Mouse (Mus musculus): ENCODE results near the gene Klhl25. TPM values are rescaled to one million over a fixed set of nuclear protein-coding genes. Genes with fewer than 3 reads are reported as not detected.
"Not testable (repeated sequence)": the region's sequence is repeated elsewhere in the genome, so short reads cannot be mapped to it uniquely, and the experiment has no call there.

Klhl25 gene
- polyA plus RNA-seq, 1 experiment = 7.6 TPM

DNA sequence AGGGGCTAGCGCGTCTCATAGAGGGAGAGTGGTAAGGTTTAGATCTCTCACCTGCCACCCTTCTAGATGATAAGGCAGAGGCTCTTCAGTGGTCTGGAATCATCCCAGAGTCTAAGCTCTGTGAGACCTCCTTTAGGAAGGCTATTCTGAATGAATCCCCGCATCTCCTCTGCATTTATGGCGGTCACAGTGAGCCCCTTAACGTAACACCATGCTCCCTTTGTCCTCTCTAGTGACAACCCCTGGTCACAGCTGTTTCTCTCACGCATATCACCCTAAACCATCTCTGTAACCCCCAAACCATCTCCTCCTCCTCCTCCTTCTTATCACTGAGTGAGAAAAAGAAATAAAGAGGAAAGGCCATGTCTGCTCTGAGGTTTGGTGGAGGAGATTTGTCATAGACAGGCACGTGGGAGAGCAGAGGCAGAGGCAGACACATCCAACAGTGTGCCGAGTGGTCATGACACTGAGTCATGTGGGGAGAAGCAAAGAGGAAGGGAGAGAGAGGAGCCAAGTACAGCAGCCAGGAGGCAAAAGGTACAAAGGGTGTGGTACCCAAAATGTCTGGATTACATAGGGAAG lies 25.9 kb upstream of the Klhl25 start:
- Histone ChIP-seq H3K4me1 (ENCODE audit: control insufficient read depth, insufficient read depth, low read length) (no peaks in the 10 kb centered on the region), H3K4me3 (ENCODE audit: insufficient read depth, low read length) (no peak overlapping the region), H3K27ac (ENCODE audit: insufficient read depth, low read length) (no peak overlapping the region)
- TF ChIP-seq CTCF (IDR thresholded peaks at IDR 0.05; ENCODE audit: borderline replicate concordance, insufficient read depth, low read length) (no peak), POLR2A (IDR thresholded peaks at IDR 0.05; ENCODE audit: low read depth, low read length) (no peak)

GRCm38 (mm10) chr7:75823071-75823470 lies 25.0 kb upstream of the Klhl25 start:
- no peak for TF ChIP-seq CTCF (IDR thresholded peaks at IDR 0.05; ENCODE audit: borderline replicate concordance, insufficient read depth, low read length)
- no peak for TF ChIP-seq POLR2A (IDR thresholded peaks at IDR 0.05; ENCODE audit: low read depth, low read length)
- no peak overlapping the region for H3K4me3 ChIP-seq (ENCODE audit: insufficient read depth, low read length)
- H3K27ac ChIP-seq (ENCODE audit: insufficient read depth, low read length) = no peak overlapping the region
- H3K4me1 ChIP-seq (ENCODE audit: control insufficient read depth, insufficient read depth, low read length) = no peaks in the 10 kb centered on the region

DNA sequence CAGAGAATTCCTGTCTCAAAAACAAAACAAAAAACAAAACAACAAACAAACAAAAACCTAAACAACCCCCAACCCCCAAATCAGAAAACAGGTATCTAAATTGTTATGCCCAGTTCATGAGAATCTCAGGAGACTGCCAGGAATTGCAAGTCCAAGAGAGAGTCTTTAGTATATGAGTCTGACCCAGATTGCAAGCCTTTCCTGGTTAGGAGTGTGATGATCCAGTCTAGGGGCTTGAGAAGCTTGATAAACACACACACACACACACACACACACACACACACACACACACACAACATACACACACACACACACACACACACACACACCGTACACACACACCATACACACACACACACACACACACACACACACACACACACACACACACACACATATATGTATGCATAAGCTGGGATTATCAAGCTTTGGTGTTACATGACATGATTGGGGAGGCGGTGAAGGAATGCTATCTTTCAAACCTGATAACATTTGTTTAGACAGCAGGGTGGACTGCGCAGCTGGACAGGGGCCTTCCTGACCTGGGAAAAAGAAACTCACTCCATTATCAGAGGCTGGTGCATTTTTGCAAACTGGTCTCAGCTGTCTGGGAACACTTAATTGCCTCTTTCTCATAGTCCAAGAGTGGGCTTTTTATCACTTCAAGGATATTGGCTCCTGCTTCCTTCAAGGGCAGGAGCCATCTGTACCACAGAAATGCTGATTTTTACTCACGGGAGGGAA lies 21.6 kb upstream of the Klhl25 start:
- no peaks in the 10 kb centered on the region for H3K4me1 ChIP-seq (ENCODE audit: control insufficient read depth, insufficient read depth, low read length)
- TF ChIP-seq CTCF (IDR thresholded peaks at IDR 0.05; ENCODE audit: borderline replicate concordance, insufficient read depth, low read length) (no peak), POLR2A (IDR thresholded peaks at IDR 0.05; ENCODE audit: low read depth, low read length) (no peak)
- H3K27ac ChIP-seq (ENCODE audit: insufficient read depth, low read length) = no peak overlapping the region
- no peak overlapping the region for H3K4me3 ChIP-seq (ENCODE audit: insufficient read depth, low read length)

DNA sequence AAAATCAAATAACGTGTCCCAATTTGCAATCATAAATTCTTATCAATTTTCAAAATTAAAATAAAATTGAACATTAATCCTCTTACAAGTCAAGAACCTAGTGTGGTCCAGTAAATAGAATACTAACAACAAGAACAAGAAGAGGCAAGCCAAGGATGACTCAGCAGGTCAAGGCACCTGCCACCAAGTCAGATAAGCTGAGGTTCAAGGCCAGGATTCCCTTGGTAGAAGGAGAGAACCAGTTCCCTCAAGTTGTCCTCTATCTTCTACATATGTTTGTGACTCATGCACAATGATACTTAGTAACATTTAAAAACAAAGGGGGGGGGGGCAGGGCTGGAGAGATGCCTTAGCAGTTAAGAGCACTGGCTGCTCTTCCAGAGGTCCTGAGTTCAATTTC lies 20.8 kb upstream of the Klhl25 start:
- TF ChIP-seq CTCF (IDR thresholded peaks at IDR 0.05; ENCODE audit: borderline replicate concordance, insufficient read depth, low read length) = no peak
- TF ChIP-seq POLR2A (IDR thresholded peaks at IDR 0.05; ENCODE audit: low read depth, low read length) = no peak
- no peaks in the 10 kb centered on the region for H3K4me1 ChIP-seq (ENCODE audit: control insufficient read depth, insufficient read depth, low read length)
- H3K4me3 ChIP-seq (ENCODE audit: insufficient read depth, low read length) = no peak overlapping the region
- H3K27ac ChIP-seq (ENCODE audit: insufficient read depth, low read length) = no peak overlapping the region

DNA sequence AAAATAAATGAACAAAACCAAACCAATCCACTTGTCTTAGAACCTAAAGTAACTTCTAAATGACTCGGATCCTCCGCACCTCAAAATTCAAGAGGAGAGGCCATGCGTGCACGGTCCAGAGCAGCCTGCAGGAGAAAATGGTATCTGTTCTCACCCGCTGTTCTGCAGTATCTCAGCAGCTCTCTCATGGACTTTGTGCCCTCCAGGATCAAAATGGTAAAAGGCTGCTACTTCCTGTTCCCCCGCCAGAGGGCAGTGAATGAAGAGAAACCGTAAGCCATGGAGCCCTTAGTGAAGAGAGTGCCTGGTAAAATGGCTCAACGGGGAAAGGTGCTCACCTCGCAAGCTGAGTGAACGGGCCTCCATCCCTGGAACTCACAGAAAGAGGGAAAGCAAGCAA lies 20.3 kb upstream of the Klhl25 start:
- Histone ChIP-seq H3K4me1 (ENCODE audit: control insufficient read depth, insufficient read depth, low read length) (no peaks in the 10 kb centered on the region), H3K4me3 (ENCODE audit: insufficient read depth, low read length) (no peak overlapping the region), H3K27ac (ENCODE audit: insufficient read depth, low read length) (no peak overlapping the region)
- TF ChIP-seq CTCF (IDR thresholded peaks at IDR 0.05; ENCODE audit: borderline replicate concordance, insufficient read depth, low read length) (peak; percentile 31; the same call in 1 of the 2 replicates), POLR2A (IDR thresholded peaks at IDR 0.05; ENCODE audit: low read depth, low read length) (no peak)

GRCm38 (mm10) chr7:75828536-75828935 lies 19.6 kb upstream of the Klhl25 start:
- Histone ChIP-seq H3K4me1 (ENCODE audit: control insufficient read depth, insufficient read depth, low read length) (no peaks in the 10 kb centered on the region), H3K4me3 (ENCODE audit: insufficient read depth, low read length) (no peak overlapping the region), H3K27ac (ENCODE audit: insufficient read depth, low read length) (no peak overlapping the region)
- TF ChIP-seq CTCF (IDR thresholded peaks at IDR 0.05; ENCODE audit: borderline replicate concordance, insufficient read depth, low read length) (no peak), POLR2A (IDR thresholded peaks at IDR 0.05; ENCODE audit: low read depth, low read length) (no peak)

DNA sequence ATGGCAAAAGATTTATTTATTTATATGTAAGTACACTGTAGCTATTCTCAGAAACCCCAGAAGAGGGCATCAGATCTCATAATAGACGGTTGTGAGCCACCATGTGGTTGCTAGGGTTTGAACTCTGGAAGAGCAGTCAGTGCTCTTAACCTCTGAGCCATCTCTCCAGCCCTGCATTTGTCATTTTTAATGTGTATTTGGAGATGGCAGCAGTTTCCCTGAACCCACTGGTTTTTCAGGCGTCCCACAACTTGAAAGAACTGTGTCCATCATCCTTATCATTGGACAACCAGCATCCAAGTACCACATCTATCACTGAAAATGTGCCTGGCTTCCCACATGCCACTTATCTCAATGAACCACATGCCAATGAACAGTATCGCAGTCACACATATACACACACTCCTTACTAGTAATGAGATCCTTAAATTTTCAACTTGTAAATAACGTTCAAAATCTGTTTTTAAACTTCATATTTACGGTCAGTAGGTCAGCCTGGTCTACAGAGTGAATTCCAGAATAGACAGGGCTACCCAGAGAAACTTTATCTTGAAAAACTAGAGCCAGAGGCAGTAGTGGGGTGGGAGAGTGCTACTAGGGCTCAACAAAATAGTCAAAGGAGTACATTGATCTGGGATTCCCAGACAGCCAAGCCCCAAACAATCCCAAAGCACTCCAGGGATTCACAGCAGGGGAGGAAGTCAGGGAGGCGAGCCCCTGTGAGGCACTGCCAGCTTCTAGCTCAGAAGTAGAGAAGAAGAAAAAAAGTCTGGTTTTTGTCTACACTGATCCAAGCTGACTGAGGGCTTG lies 17.7 kb upstream of the Klhl25 start:
- Histone ChIP-seq H3K4me3 (ENCODE audit: insufficient read depth, low read length) (no peak overlapping the region), H3K4me1 (ENCODE audit: control insufficient read depth, insufficient read depth, low read length) (no peaks in the 10 kb centered on the region), H3K27ac (ENCODE audit: insufficient read depth, low read length) (no peak overlapping the region)
- TF ChIP-seq POLR2A (IDR thresholded peaks at IDR 0.05; ENCODE audit: low read depth, low read length) = no peak

GRCm38 (mm10) chr7:75833960-75834359 lies 14.2 kb upstream of the Klhl25 start:
- H3K4me1 ChIP-seq (ENCODE audit: control insufficient read depth, insufficient read depth, low read length); H3K4me3 ChIP-seq (ENCODE audit: insufficient read depth, low read length); H3K27ac ChIP-seq (ENCODE audit: insufficient read depth, low read length): not testable (repeated sequence)

DNA sequence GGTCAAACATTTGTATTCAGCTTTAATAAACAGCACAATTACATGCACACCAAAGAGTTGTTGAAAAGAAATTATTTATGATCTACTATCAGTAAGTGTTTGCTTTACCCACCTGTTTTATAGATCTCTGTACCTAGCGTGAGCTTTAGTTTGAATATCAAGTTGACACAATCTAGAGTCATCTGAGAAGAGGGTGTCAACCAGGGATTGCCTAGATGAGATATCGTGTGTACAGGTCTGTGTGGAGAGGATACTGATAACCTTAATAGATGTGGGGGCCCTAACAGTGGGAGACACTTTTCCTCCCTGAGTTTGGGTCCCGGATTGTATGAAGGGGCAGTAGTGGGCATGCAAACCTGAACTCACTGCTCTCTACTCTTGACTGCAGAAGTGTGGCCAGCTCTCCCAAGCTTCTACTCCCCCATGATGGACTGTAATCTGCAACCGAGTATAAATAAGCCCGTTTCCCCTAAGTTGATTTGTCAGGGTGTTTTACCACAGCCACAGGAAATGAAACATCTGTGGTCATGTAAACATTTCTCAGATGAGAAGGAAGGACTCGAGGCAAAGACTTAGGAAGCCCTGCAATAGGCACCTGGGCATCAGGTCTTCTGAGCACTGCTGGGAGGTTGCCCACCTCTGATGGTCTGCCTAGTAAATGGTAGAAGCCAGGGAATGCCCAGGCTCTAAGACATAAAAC lies 13.0 kb upstream of the Klhl25 start:
- H3K4me3 ChIP-seq (ENCODE audit: insufficient read depth, low read length); H3K27ac ChIP-seq (ENCODE audit: insufficient read depth, low read length); H3K4me1 ChIP-seq (ENCODE audit: control insufficient read depth, insufficient read depth, low read length): not testable (repeated sequence)

DNA sequence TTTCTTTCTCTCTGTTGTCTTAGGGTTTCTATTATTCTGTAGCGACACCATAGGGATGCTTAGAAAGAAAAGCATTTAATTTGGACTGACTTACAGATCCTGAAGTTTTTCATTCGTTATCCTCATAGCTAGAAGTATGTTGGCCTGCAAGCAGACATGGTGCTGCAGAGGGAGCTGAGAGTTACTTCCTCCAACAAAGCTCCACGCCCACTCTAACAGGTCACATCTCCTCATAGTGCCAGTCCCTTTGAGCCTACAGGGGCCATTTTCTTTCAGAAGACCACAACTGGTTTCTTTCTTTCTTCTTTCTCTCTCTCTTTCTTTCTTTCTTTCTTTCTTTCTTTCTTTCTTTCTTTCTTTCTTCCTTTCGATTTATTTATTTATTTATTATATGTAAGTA lies 8.0 kb upstream of the Klhl25 start:
- no peaks in the 10 kb centered on the region for H3K4me1 ChIP-seq (ENCODE audit: control insufficient read depth, insufficient read depth, low read length)
- no peak for TF ChIP-seq CTCF (IDR thresholded peaks at IDR 0.05; ENCODE audit: borderline replicate concordance, insufficient read depth, low read length)
- TF ChIP-seq POLR2A (IDR thresholded peaks at IDR 0.05; ENCODE audit: low read depth, low read length) = no peak
- H3K4me3 ChIP-seq (ENCODE audit: insufficient read depth, low read length) = no peak overlapping the region
- no peak overlapping the region for H3K27ac ChIP-seq (ENCODE audit: insufficient read depth, low read length)

All from embryonic fibroblast, embryonic 13.5 days (primary cell).